Mouse (Mus musculus) kidney, adult 8-10 months (tissue): ENCODE data around the gene Prkcb.

Source experiments
- DNase-seq, 2 experiments: peaks; one replicate each; pipeline ENCODE4 v3.0.0; 2022

Prkcb gene

DNA sequence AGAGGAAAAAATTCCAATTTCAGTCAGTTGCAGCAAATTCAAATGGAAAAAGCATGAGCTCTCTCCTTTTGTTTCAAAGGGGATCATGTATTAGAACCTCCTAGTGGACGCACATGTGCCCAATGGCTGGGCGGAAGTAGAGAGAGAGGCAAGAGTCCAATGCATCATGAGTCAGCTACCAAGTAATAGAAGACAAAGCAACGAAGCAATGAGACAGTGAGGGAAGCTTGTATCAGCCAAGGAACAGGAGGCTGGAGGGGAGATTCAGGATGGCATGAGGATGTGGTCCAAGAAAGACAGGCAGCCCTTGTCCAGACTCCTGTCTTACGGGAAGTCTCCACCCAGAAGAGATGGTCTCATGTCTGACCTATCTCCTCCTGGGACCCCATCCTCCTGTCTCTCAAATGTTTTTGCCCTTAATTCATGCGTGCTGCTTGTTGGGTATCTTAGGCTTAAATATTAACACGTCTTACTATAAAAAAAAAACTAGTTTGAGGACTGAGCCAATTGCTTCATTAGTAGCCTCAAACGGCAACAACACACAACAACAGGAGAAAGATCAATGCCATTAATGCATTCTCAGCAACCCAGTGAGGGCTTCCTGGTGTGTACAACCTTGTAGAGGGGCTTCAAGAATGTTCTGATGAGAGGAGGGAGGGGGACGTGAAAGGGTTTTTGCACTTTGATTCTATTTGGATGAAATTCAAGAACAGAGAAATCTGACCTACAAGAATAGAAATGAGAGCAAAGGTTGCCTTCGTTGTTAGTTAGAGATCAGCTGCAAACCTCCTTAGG lies 245.2 kb downstream of the Prkcb start:
- DNase-seq: peak; percentile 51 to 56

DNA sequence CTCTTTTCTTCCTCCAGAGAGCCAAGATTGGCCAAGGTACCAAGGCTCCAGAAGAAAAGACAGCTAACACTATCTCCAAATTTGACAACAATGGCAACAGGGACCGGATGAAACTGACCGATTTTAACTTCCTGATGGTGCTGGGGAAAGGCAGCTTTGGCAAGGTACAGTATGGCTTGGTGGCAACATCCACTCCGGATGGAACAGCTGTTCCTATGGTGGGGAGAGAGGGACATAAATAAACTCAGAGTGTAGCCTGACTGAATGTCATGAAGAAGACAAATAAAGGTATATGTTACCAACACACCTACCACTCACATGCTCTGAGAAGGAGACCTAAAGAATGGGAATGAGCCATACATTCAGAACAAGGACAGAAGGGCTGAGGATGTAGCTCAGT lies 256.1 kb downstream of the Prkcb start:
- no peak for DNase-seq

DNA sequence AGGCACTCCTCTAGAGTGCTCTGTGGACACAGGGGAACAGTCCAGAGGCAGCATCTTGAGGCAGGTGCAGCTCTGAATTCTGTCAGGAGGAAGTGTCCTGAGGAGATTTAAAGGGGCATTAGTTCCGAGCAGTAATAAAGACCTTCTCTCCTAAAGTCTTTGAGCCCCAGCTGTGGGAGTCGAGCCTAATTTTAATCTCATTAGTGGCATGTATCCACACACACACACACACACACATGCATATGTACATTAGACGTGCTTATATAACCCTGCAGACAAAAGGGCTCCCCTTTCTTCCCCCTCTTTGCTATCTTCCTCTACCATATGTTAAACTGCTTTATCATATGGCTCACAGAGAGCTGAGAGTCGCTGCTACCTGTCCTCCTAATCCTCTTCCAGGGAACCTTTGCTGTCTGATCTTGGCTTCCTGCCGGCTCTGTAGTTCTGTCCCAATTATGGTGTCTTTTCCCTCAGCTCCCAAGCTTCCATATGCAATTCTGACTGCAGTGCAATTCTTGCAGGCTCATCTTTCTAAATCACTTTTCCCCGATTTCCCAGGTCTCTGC lies 268.1 kb downstream of the Prkcb start:
- DNase-seq: no peak

DNA sequence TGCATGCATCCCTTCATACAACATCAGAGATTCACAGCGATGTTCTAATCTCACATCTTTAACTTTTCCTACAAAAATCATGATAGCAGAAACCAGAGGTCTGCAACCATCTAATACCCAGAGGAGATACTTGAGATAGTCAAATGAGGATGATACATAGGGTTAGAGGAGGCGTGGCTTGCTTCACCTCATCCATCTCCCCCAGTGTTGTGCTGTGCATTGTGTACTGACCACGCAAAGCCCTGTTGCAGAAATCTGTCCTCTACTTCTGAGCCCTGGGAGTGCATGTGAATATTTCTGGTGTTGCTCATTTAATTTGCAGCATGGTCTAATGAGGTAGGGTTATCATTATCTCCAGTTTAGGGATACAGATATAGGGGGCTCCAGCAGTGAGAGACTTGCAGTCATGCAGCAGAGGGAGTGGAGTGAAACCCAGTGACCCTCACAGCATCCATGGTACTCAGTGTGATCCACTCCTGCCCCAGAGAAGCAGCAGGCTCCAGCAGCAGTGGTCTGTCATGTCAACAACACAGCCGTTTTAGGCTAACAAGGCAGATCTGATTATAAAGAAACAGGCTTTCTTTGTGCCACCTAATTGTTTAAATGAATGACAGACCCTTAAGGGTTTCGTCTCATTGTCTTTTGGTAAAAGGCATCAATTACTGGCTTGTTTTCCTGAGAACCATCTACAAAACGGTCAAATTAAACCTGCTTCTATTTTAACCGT lies 269.7 kb downstream of the Prkcb start:
- no peak for DNase-seq

DNA sequence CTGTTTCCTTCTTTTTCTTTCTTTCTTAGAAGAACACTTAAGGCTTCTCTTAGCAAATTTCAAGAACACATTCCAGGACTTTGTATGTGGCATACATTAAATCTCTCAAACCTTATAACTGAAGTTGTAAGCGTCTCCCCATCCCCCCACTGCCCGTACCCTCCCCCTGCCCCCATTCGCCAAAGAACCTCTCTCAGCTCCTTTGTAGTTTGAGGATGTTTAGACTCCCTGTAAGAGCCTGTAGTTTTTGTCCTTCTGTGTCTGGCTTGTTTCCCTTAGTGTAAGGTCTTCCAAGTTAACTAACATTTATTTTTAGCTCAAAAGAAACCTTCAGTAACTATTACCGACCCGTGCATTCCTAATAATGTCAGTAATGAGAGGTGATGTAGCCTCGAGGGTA lies 270.4 kb downstream of the Prkcb start:
- no peak for DNase-seq

DNA sequence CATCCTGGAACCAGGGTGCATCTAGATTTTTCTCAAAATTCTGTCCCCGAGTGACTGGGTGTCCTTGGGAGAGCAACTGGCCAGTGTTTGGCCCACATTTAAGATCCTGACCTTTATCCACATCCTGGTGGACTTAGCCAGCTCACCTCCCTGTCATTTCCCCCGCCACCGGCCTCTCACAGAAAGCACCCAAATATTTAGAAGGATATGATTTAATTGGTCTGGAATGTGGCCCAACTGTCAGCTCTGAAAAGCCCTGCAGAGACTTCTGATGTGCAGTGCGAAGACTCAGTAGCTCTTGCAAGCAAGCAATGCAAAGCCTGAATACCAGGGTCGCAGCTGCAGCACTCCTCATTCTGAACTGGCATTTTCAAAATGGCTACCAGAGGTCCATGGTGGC lies 274.0 kb downstream of the Prkcb start:
- no peak for DNase-seq

DNA sequence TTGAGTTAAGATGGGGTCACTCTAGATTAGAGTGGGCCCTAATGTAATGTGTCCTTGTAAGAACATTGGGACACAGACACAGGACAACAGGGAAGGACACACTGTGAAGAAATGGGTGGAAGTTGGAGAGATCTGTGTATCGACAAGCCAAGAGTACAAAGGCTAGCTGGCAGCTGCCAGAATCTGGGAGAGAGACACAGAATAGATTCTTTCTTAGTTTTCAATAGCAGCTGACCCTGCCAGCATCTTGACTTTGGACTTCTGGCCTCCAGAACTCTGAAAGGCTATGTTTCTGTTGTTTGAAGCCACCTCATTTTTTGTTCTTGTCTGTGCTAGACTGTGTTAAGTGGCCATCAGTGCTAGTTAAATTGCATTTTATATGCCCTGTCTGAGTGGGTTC lies 276.8 kb downstream of the Prkcb start:
- DNase-seq: peak; percentile 30 to 36

DNA sequence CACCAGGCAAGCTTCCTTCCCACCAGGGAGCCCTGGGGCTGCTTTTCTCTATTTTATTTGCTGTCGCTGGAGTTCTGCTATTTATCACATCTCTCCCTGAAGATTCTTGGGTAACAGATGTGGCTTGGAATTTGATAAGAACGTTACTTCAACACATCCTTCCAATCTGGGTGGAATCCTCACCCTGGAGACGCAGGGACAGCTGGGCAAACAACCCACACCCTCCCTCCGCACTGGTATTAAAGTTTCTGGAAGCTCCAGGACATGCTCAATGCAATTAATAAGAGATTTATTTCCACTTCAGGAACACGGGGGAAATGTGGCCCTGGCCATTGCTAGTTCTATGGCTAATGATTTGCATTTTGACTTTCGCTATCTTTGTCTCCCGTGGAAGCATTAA lies 277.5 kb downstream of the Prkcb start:
- no peak for DNase-seq

DNA sequence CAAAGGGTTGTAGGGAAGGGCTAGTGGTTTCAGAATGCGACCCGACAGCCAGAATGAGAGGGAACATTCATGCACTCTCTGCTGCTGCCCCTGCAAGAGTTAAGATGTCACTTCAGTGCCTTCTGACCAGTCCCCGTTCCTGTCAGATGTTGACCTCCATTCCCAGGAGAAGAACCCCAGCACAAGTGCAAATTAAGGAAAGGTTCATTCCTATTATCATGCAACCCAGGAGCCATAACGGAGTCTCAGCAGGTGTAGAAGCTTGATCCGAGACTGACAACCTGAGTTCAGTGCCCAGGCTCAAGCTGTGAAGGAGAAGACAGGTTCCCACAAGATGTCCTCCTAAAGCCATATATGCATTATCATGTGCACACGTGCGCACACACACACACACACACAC lies 280.2 kb downstream of the Prkcb start:
- no peak for DNase-seq

DNA sequence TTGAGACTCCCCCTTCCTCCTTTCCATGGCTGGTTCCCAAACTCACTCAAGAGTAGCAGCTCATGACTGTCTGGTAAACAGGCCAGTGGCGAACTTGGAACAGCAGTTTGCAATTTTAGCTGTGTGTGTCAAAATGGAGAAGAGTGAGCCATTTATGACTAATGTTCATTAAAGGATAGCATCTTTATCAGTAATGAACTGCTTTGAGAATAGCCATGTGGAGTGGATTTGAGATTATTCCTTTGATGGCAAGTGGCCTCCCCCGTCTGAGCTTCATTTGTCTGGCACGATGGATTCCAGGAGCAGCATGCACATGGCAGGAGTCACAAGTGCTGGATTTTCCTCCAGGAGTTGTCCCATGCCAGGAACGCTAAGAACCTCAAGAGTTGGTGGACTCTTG lies 281.9 kb downstream of the Prkcb start:
- DNase-seq: no peak

DNA sequence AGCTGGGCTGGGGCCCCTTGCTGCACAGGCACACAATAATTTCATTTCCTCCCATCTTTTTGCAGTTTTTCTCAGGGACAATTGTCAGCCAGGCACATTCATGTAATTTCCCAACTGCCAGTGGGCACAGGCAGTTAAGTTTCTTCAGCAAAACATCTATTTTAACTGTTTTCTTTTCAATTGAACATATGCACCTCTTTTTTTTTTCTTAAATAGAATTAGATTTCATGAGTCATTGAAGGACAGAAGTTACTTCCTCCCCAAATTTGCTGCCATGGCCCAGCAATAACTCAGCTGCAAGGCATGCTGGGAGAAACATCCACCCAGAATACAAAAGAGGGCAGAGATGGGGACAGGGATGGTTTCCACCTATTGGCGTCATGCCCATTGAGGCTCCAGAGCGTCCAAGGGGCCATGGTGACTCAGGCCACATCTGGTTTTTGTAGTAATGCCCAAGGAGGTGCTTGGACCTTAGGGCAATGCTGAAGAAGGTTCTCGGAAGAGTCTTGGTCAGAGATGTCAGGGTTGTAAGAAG lies 284.6 kb downstream of the Prkcb start:
- no peak for DNase-seq

DNA sequence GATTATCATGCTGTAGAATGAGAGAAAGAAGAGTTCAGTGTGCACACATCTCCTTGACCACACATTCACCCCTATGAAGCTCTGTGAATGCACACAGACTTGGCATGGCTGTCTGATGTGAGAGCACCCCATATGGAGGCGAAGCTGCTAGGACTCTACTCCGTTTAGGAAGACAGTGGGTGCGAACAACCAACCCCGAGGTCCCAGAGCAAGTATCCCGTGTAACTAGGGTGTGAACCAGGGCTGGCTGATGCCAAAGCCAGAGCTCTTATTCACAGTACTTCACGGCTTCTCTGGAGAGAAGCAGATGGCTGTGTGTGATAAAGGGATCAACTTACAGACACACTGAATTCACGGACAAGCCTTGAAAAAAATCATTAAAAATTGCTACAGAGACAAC lies 285.9 kb downstream of the Prkcb start:
- DNase-seq: no peak

DNA sequence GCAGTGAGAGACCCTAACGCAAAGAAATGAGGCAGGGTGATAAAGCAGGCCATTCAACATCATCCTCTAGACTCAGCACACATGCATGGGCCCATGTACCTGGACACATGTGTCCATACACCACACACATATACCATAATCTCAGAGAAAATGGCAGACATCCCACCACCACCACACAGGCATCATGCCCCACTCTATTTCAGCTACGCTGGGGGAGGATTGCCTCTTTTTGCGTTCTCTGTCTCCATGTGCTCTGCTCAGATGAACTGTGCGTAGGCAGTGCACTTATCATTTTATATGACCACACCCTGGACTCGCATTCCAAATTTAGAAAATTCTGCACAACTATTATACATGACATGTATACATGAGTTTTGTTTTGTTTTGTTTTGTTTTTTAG lies 286.5 kb downstream of the Prkcb start:
- DNase-seq: no peak

DNA sequence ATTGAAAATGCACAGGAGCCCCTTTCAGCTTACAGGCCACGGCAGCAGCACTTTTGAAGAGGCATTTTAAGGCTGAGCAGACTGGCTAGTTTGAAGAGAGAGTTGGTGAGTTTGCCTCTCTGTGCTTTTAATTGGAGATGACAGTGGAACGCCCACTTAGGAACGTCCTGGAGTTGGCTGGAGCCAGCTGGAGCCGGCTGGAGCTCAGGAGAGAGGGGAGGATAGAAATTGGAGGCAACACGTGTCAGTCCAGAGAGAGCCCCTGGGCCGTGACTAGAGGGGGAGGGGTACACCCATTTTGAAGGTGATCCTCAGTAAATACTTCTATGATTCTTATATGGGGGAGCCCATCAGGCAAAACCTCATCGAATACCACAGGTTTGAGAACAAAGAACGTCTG lies 287.0 kb downstream of the Prkcb start:
- DNase-seq: no peak

DNA sequence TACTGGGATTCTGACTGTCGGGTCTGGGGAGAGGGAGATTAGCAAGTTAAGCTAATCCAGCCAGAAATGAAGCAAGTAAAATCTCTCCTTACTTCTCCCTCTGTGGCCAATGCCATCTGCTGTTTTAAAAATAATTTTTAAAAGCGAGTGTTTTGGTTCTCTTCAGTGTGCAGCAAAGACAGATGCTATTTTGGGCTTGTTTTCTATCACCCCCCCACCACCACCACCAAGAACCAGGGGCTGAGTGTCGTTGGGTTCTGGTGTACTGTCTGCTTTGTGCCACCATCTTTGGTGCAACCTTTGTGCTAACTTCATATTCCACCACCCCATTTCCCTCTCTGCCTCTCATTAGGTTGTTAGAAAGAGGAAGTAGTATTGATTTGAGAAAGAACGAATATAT lies 289.0 kb downstream of the Prkcb start:
- no peak for DNase-seq

DNA sequence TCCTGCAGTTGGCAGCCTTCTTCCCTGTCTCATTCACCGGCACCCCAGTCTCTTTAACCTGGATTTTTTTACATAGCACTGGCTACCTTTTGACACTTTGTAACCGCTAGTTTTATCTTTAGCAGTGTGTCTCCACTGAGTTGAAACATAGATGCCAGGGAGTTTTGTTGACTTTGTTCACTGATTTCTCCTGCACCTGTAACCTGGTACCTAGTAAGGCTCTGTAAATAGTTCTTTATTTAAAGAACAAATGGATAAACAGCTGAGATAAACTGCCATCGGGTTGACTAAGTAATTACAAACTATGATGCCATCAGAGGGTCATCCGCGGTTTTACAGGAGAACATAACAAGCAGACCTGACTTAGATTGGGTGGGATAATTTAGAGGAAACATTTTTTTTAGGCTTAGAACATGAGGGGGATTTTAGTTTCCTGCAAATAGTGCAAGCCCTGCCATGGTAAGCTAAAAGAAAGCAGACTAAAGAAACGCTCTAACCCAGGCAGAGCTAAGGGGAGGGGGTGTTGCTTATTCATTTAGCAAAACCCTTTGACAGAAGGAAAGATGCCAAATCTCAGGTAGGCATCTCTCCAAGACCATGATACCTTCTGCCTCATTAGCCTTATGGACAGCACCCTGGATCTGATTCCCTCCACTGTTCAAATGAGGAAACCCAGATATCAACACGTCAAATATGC lies 291.1 kb downstream of the Prkcb start:
- no peak for DNase-seq

DNA sequence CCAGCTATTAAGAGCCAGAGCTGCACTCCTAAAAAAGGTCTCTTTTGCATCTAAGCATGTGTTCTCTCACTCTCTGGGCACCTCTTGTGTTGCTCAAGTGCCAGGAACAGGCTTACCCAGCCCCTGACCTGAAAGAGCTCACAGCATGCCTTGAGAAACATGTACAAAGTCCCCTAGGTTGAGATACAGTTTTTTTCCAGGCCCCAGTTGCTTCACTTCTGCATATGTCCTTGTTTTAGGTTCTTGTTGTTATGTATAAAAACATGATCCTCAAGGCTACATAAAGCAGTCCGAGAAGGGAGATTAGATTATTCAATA lies 291.6 kb downstream of the Prkcb start:
- DNase-seq: no peak

DNA sequence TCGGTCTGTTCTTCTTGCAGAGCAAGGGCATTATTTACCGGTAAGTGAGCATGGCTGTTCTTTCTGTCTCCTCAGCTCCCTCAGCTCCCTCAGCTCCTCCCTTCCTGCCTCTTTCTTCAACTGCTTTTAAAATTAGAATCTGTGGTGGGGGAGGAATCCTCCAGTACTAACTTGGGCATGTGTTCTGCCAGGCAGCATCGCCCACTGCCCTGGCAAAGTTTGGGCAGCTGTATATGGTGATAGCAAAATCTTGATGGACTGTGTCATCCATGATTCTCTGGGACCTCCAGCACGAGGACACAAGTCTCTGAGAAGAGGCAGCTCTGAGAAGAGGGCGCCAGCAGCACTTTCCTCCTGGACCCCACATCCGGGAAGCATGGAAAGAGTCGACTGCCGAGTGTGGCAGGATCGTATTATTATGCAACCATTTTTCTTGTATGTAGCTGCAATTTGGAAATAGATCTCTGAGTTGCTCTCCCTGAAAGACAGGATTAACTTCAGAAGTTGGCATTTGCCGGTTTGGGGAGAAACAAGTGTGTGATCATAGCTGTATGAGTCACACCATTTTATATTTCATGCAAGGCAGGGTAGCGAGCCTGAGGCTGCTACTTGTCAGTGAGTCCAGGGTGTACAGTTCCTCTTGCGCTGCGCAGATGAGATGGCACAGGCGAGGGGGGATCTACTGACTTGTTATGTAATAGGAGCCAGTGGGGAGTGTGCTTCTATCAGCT lies 296.0 kb downstream of the Prkcb start:
- no peak for DNase-seq

DNA sequence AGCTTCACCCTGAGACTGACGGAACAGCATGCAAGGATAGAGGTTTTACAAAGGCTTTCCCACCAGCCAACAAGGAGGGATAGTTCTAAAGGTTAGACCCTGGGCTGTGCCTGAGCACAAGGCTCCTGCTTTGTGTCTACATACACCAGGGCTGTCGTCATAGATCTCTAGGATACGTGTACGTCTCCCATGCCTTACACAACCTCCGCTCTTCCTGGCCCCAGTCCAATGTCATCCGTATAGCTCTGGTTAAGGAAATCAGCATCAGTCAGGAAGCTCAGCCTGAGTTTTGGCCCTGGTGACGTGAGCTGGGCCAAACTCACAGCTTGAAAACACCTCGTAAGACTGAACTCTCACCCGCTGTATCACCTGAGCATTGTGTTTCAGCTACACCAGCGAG lies 307.3 kb downstream of the Prkcb start:
- DNase-seq: no peak

DNA sequence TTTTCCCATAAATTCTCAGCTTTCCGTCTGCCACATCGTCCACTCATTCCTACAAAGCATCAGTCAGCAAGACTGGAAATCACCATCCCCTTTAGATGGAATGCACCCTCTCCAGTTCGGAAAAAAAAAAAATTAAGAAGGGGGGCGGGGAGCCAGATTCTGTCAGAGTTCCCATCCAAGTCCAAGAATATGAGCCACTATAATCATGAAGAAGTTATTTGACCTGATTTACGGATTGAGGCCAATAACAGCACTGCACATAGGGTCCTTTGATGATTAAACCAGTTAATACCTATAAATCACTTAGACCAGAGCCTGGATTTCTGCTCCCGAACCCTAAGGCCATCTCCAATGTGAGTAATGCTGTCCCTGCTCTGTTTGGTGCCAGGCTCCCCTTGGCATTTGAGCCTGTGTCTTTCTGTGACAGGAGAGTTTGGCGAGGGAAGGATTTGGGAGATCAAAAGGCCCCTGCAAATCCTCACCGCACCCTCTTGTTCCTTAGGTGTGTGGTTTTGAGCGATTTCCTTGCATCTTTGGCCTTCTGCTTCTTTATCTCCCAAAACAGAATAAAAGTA lies 308.1 kb downstream of the Prkcb start:
- DNase-seq: no peak

DNA sequence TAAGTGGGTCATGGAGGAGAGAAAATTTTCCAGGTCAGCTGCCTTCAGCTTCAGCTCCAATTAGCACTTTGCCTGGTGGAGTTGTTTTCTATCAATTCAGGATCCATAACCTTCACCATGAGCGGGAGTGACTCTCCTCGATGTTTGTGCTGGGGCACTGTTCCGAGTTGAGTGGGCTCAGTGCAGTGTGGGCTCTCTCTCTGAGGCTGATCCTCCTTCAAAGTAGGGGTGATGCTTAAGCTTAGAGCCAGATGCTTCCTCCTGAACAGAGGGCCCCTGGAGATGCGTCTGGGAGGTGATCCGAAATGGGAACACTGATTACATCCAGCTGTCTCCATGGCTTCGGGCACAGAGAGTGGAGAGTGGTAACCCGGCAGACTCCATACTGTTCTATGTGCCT lies 308.8 kb downstream of the Prkcb start:
- DNase-seq: no peak

DNA sequence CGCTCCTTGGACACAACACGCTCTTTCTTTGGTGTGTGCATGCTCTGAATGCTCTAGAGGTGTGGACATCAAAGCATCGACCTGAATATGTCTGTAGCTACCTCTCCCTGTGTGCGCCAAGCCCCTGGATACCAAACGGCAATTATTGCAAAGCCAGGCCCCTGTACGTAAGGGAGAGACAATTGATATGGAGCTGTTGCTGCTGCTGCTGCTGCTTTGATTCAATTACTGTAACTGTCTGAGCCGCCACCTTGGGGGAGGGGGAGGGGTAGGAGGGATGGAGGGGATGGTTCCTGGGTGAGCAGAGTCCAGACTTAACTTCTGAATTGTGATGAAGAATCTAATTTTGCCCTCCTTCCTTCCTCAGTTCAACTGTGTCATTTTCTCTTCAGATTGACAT lies 312.3 kb downstream of the Prkcb start:
- no peak for DNase-seq

DNA sequence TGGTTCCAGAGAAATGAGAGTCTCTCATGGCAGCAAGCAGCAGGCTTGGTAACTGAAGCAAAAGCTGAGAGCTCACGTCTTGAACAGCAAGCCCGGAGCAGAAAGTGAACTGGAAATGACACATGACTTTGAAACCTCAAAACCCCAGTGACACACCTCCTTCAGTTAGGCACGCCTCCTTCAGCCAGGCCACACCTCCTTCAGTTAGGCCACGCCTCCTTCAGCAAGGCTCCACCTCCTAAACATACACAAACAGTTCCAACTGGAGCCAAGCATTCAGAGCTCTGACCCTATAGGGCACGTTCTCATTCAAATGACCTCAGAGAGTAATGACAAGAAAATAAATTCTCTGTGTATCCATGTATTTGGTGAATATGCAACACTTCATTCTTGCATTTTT lies 316.5 kb downstream of the Prkcb start:
- no peak for DNase-seq
